Mouse (Mus musculus) thymus, adult 2 months (tissue): ENCODE data around the gene Gm43518.

ENCODE experiments used
- CTCF ChIP-seq: fragments of 200-500 bp; IDR thresholded peaks from 2 replicates; pipeline ENCODE4 v1.5.1; 2012; ENCODE audit warnings: mild to moderate bottlenecking, control low read depth, low read length, moderate library complexity, borderline replicate concordance; ENCODE audit not compliant: control insufficient read depth, poor library complexity, insufficient read depth; ENCODE audit errors: extremely low read depth
- POLR2A ChIP-seq: fragments of 200-500 bp; IDR thresholded peaks from 2 replicates; pipeline ENCODE4 v1.6.1; 2012; ENCODE audit warnings: mild to moderate bottlenecking, low read length, control low read depth, moderate library complexity; ENCODE audit not compliant: control insufficient read depth, poor library complexity, insufficient read depth; ENCODE audit errors: extremely low read depth

DNA sequence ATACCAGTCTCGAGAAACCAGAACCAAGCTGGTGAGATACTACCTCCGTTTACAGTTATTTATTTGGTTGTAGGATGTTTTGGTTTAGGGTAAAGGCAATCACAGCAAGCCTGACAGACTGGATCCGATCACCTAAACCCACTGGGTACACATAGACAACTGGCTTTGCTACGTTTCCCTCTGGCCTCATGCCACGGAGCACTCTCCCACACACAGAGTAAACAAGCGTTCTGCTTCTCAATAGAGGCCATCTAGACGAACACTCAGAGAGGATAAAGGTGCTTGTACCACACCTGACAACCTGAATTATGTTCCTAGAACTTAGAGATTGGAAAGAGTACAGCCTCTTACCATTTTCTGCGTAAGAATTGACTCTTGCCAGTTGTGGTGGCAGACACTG lies 32.9 kb downstream of the Gm43518 start:
- TF ChIP-seq POLR2A = no peak
- TF ChIP-seq CTCF = no peak
